Mouse (Mus musculus): ENCODE data around the gene Hras. TPM values are rescaled to one million over a fixed set of nuclear protein-coding genes. Genes with fewer than 3 reads are reported as not detected.

The Hras gene
- polyA plus RNA-seq, 1 experiment from 2014 or later, result 126 TPM

- no peaks in the 10 kb centered on the region for H3K27me3 ChIP-seq (replicated peaks; ENCODE audit: insufficient read depth, low read length)
- peaks cover 11% of the 10 kb centered on the region; the same call in 1 of the 2 replicates for H3K36me3 ChIP-seq (ENCODE audit: insufficient read depth, low read length)
- H3K9me3 ChIP-seq (ENCODE audit: low read length), result no peaks in the 10 kb centered on the region
- ATAC-seq, result no peak
- H3K27ac ChIP-seq (ENCODE audit: low read length), result no peak overlapping the region
- H3K4me3 ChIP-seq (ENCODE audit: low read depth, low read length), result no peak overlapping the region
- H3K9ac ChIP-seq (replicated peaks; ENCODE audit: low read depth), result no peak overlapping the region
- TF ChIP-seq EP300 (IDR thresholded peaks at IDR 0.05) (no peak), CTCF (IDR thresholded peaks at IDR 0.05) (no peak)
- 79% methylated on average over 4 of the region's 4 CpGs for WGBS
- no peak overlapping the region for H3K4me2 ChIP-seq (replicated peaks; ENCODE audit: low read depth, low read length)
- peaks cover 4% of the 10 kb centered on the region for H3K4me1 ChIP-seq (ENCODE audit: insufficient read depth, low read depth, low read length)
- no peak for DNase-seq (ENCODE audit: low spot score)
These were observed 34.0 kb upstream of the Hras start for GRCm38 (mm10) chr7:141227796-141228195.

- TF ChIP-seq EP300 (IDR thresholded peaks at IDR 0.05), result no peak
- 0 out of 2 replicates have a peak, but pooled peaks have one; percentile 6 for TF ChIP-seq CTCF (IDR thresholded peaks at IDR 0.05)
- Histone ChIP-seq H3K27me3 (replicated peaks; ENCODE audit: insufficient read depth, low read length) (no peaks in the 10 kb centered on the region), H3K27ac (ENCODE audit: low read length) (no peak overlapping the region), H3K9ac (replicated peaks; ENCODE audit: low read depth) (no peak overlapping the region), H3K36me3 (ENCODE audit: insufficient read depth, low read length) (no peaks in the 10 kb centered on the region), H3K4me3 (ENCODE audit: low read depth, low read length) (no peak overlapping the region), H3K4me2 (replicated peaks; ENCODE audit: low read depth, low read length) (no peak overlapping the region), H3K4me1 (ENCODE audit: insufficient read depth, low read depth, low read length) (peaks cover 12% of the 10 kb centered on the region), H3K9me3 (ENCODE audit: low read length) (no peaks in the 10 kb centered on the region)
- WGBS, result 79% methylated on average over 6 of the region's 6 CpGs
- ATAC-seq (no peak), DNase-seq (ENCODE audit: low spot score) (no peak)
These were observed 32.7 kb upstream of the Hras start for GRCm38 (mm10) chr7:141226535-141226934.

GRCm38 (mm10) chr7:141222696-141223215 lies 29.0 kb upstream of the Hras start:
- no peak for ATAC-seq
- TF ChIP-seq CTCF (IDR thresholded peaks at IDR 0.05) (no peak), EP300 (IDR thresholded peaks at IDR 0.05) (no peak)
- peak overlapping the region; percentile 85 for H3K4me2 ChIP-seq (replicated peaks; ENCODE audit: low read depth, low read length)
- WGBS, result 68% methylated on average over 4 of the region's 4 CpGs
- no peak for DNase-seq (ENCODE audit: low spot score)
- 0 out of 2 replicates have a peak overlapping the region, but pooled peaks have one; percentile 23 for H3K9ac ChIP-seq (replicated peaks; ENCODE audit: low read depth)
- no peaks in the 10 kb centered on the region for H3K36me3 ChIP-seq (ENCODE audit: insufficient read depth, low read length)
- H3K9me3 ChIP-seq (ENCODE audit: low read length), result no peaks in the 10 kb centered on the region
- H3K27ac ChIP-seq (ENCODE audit: low read length), result peak overlapping the region; percentile 81
- H3K4me3 ChIP-seq (ENCODE audit: low read depth, low read length), result no peak overlapping the region
- peaks cover 21% of the 10 kb centered on the region for H3K4me1 ChIP-seq (ENCODE audit: insufficient read depth, low read depth, low read length)
- H3K27me3 ChIP-seq (replicated peaks; ENCODE audit: insufficient read depth, low read length), result no peaks in the 10 kb centered on the region

- WGBS, result 3% methylated on average over 8 of the region's 8 CpGs
- no peaks in the 10 kb centered on the region for H3K27me3 ChIP-seq (replicated peaks; ENCODE audit: insufficient read depth, low read length)
- H3K9me3 ChIP-seq (ENCODE audit: low read length), result no peaks in the 10 kb centered on the region
- H3K9ac ChIP-seq (replicated peaks; ENCODE audit: low read depth), result 0 out of 2 replicates have a peak overlapping the region, but pooled peaks have one; percentile 23
- peak overlapping the region; percentile 20; the same call in 1 of the 2 replicates for H3K4me3 ChIP-seq (ENCODE audit: low read depth, low read length)
- H3K4me2 ChIP-seq (replicated peaks; ENCODE audit: low read depth, low read length), result peak overlapping the region; percentile 85
- H3K4me1 ChIP-seq (ENCODE audit: insufficient read depth, low read depth, low read length), result peaks cover 21% of the 10 kb centered on the region
- no peak for DNase-seq (ENCODE audit: low spot score)
- no peak for ATAC-seq
- H3K27ac ChIP-seq (ENCODE audit: low read length), result peak overlapping the region; percentile 81
- TF ChIP-seq EP300 (IDR thresholded peaks at IDR 0.05) (0 out of 2 replicates have a peak, but pooled peaks have one; percentile 24), CTCF (IDR thresholded peaks at IDR 0.05) (no peak)
- H3K36me3 ChIP-seq (ENCODE audit: insufficient read depth, low read length), result no peaks in the 10 kb centered on the region
These were observed 28.3 kb upstream of the Hras start for GRCm38 (mm10) chr7:141222126-141222467.

- Histone ChIP-seq H3K9me3 (ENCODE audit: low read length) (no peaks in the 10 kb centered on the region), H3K4me2 (replicated peaks; ENCODE audit: low read depth, low read length) (peak overlapping the region; percentile 85), H3K27ac (ENCODE audit: low read length) (peak overlapping the region; percentile 81), H3K4me1 (ENCODE audit: insufficient read depth, low read depth, low read length) (peaks cover 21% of the 10 kb centered on the region), H3K4me3 (ENCODE audit: low read depth, low read length) (peak overlapping the region; percentile 49), H3K36me3 (ENCODE audit: insufficient read depth, low read length) (no peaks in the 10 kb centered on the region), H3K27me3 (replicated peaks; ENCODE audit: insufficient read depth, low read length) (no peaks in the 10 kb centered on the region), H3K9ac (replicated peaks; ENCODE audit: low read depth) (peak overlapping the region; percentile 21; the same call in 1 of the 2 replicates)
- DNase-seq (ENCODE audit: low spot score), result peak; percentile 99
- TF ChIP-seq EP300 (IDR thresholded peaks at IDR 0.05), result no peak
- peak; percentile 45 for TF ChIP-seq CTCF (IDR thresholded peaks at IDR 0.05)
- 4% methylated on average over 41 of the region's 44 CpGs for WGBS
- peak; percentile 96 for ATAC-seq
These were observed 27.7 kb upstream of the Hras start for GRCm38 (mm10) chr7:141221249-141222125.

- Histone ChIP-seq H3K27me3 (replicated peaks; ENCODE audit: insufficient read depth, low read length) (no peaks in the 10 kb centered on the region), H3K4me2 (replicated peaks; ENCODE audit: low read depth, low read length) (no peak overlapping the region), H3K4me3 (ENCODE audit: low read depth, low read length) (no peak overlapping the region), H3K9me3 (ENCODE audit: low read length) (no peaks in the 10 kb centered on the region), H3K9ac (replicated peaks; ENCODE audit: low read depth) (no peak overlapping the region), H3K4me1 (ENCODE audit: insufficient read depth, low read depth, low read length) (peaks cover 26% of the 10 kb centered on the region), H3K36me3 (ENCODE audit: insufficient read depth, low read length) (no peaks in the 10 kb centered on the region), H3K27ac (ENCODE audit: low read length) (no peak overlapping the region)
- no peak for ATAC-seq
- no peak for DNase-seq (ENCODE audit: low spot score)
- TF ChIP-seq EP300 (IDR thresholded peaks at IDR 0.05), result no peak
- 64% methylated on average over 1 of the region's 1 CpGs for whole genome bisulfite sequencing
These were observed 26.6 kb upstream of the Hras start for GRCm38 (mm10) chr7:141220377-141220776.

Data from lung, postnatal 0 days (tissue).